Comparison of ENCODE assay signal across 12 mouse cellular contexts in genomic region chr7:65978996-65979823, GRCm38 (mm10).
A peak's percentile ranks its signal among the peaks of the same experiment; 100 is the strongest.
DNase-seq lines count a peak whose midpoint lies in the region; ATAC-seq and TF ChIP-seq lines count a peak whose summit lies in the region.
"Had no signal": no experiment of that assay in that cellular context is flagged by ENCODE, and none has a peak within 500 bp of the region (broad histone marks: within the 10 kb centered on the region; RNA-seq: fewer than 3 reads in every experiment).

No protein-coding gene starts in this region.

- H3K9ac ChIP-seq in midbrain, embryonic 16.5 days (ENCODE audit: low read depth, low read length) = no peak overlapping the region

- no peaks in the 10 kb centered on the region for H3K4me1 ChIP-seq in thymus, adult 2 months (replicated peaks; ENCODE audit: control insufficient read depth, insufficient read depth, low read length)
- H3K4me1 ChIP-seq in midbrain, embryonic 16.5 days (ENCODE audit: control insufficient read depth, insufficient read depth, low read length) = no peaks in the 10 kb centered on the region

- H3K4me2 ChIP-seq in midbrain, embryonic 16.5 days (ENCODE audit: low read length) = no peak overlapping the region

- TF ChIP-seq CTCF in Patski (IDR thresholded peaks at IDR 0.05) = no peak
- TF ChIP-seq CTCF in thymus, adult 2 months (IDR thresholded peaks at IDR 0.05; ENCODE audit: borderline replicate concordance, control insufficient read depth, extremely low read depth, insufficient read depth, low read length, poor library complexity) = no peak

- no peaks in the 10 kb centered on the region for H3K9me3 ChIP-seq in midbrain, embryonic 16.5 days (replicated peaks; ENCODE audit: control insufficient read depth, low read length, poor library complexity, severe bottlenecking)

- POLR2A ChIA-PET in Patski (lab: Charles Lee) = interaction anchor here (0.6 to 1.4 kb wide), 2 partner anchors 10 to 41 kb away, joined by 3 read pairs; no protein-coding TSS in a partner anchor

- DNase-seq in kidney, adult 11 months = peak; percentile 8
- no peak for DNase-seq in kidney, adult 18-20 months
- peak; percentile 88 for DNase-seq in Patski (ENCODE audit: low read depth, low spot score)
- peak; percentile 50 to 56 for DNase-seq in heart, adult 9 months (ENCODE audit: low spot score in 2 of 2)
- peak; percentile 23 to 40 for DNase-seq in kidney, postnatal 4 days
- DNase-seq in thymus, adult 2 months = no peak
- DNase-seq in retina, postnatal 1 day = no peak
- DNase-seq: cerebellum, adult 8-10 months; gastrocnemius, postnatal 25 days; left cerebral cortex, postnatal 4 days had no signal

- 85% methylated on average over 11 of the region's 11 CpGs for WGBS in thymus, adult 2 months
- WGBS in midbrain, embryonic 16.5 days = 77% methylated on average over 11 of the region's 11 CpGs

- in situ Hi-C loops in Patski (cut with MboI; ENCODE audit: low pct_unique_long_range_greater_than_20kb) = no loop called here

- no peaks in the 10 kb centered on the region for H3K36me3 ChIP-seq in thymus, adult 2 months (ENCODE audit: control insufficient read depth, insufficient read depth, low read length)
- no peaks in the 10 kb centered on the region for H3K36me3 ChIP-seq in midbrain, embryonic 16.5 days (ENCODE audit: control insufficient read depth, insufficient read depth, low read length)

- CTCF ChIA-PET in Patski (lab: Charles Lee) = no interaction called here

- no peak overlapping the region for H3K4me3 ChIP-seq in thymus, adult 2 months (ENCODE audit: control insufficient read depth, insufficient read depth, low read length)
- H3K4me3 ChIP-seq in midbrain, embryonic 16.5 days (ENCODE audit: low read depth, low read length) = no peak overlapping the region
- H3K4me3 ChIP-seq: erythroblast, embryonic 14.5 days had no signal

- no peaks in the 10 kb centered on the region for H3K27me3 ChIP-seq in Patski
- H3K27me3 ChIP-seq in thymus, adult 2 months (ENCODE audit: control insufficient read depth, insufficient read depth, low read length) = no peaks in the 10 kb centered on the region
- no peaks in the 10 kb centered on the region for H3K27me3 ChIP-seq in midbrain, embryonic 16.5 days (ENCODE audit: control insufficient read depth, insufficient read depth, low read depth, low read length)

- H3K27ac ChIP-seq in thymus, adult 2 months (ENCODE audit: control insufficient read depth, insufficient read depth, low read length) = no peak overlapping the region
- no peak overlapping the region for H3K27ac ChIP-seq in midbrain, embryonic 16.5 days (ENCODE audit: low read length)

- peak; percentile 79 for ATAC-seq in Patski
- no peak for ATAC-seq in midbrain, embryonic 16.5 days

- no peak for TF ChIP-seq POLR2A in thymus, adult 2 months (IDR thresholded peaks at IDR 0.05; ENCODE audit: control insufficient read depth, extremely low read depth, insufficient read depth, low read length, poor library complexity)

Comparison
In these comparisons a context has a peak if more than half of its experiments do, and no peak if none do; other contexts are left out.
1. DNase-seq: peak in kidney, adult 11 months (single experiment), Patski (single experiment), heart, adult 9 months (2 of 2) and kidney, postnatal 4 days (2 of 2); none in kidney, adult 18-20 months (single experiment), thymus, adult 2 months (single experiment) and retina, postnatal 1 day (single experiment).